Mouse (Mus musculus) left cerebral cortex, adult 6 months (tissue): ENCODE data around the gene Lpar6. TPM values are rescaled to one million over a fixed set of nuclear protein-coding genes. Genes with fewer than 3 reads are reported as not detected.

ENCODE experiments used
- long read RNA-seq, 2 experiments: library from polyadenylated mRNA; unstranded; transcript quantifications; one replicate each; pipeline ENCODE4 v2.0.0; 2019 to 2020
- polyA plus RNA-seq: library from polyadenylated mRNA; unstranded; fragments of <200 nt; fragmentation: Nextera tagmentation; gene quantifications from 2 replicates; pipeline ENCODE4 v1.2.3, GENCODE M21; 2021

Gene Lpar6
- polyA plus RNA-seq = 1.2 and 1.3 TPM in 2 replicates
- long read RNA-seq, experiment 1, full-length matches to known transcripts = 27 of 27 reads
- long read RNA-seq, experiment 1, partial matches to known transcripts = 0 of 27 reads
- long read RNA-seq, experiment 1, other reads (novel, unspliced or antisense) = 0 of 27 reads
- long read RNA-seq, experiment 2, full-length matches to known transcripts = 6 of 6 reads
- long read RNA-seq, experiment 2, partial matches to known transcripts = 0 of 6 reads
- long read RNA-seq, experiment 2, other reads (novel, unspliced or antisense) = 0 of 6 reads

GRCm38 (mm10) chr14:73237848-73238321, at the start of gene Lpar6:
Lpar6 (plus strand) TSS chr14:73237895.

Other genes starting within 250 kb of the Lpar6 start
- gene Cysltr2, start 188.8 kb upstream of the Lpar6 start, polyA plus RNA-seq = 0.40 and 0.49 TPM in 2 replicates
- 20.7 and 23.5 TPM in 2 replicates for gene Rcbtb2, start 114.9 kb upstream of the Lpar6 start, polyA plus RNA-seq
- 7.6 and 12.9 TPM in 2 replicates for gene Rb1, start 87.9 kb downstream of the Lpar6 start, polyA plus RNA-seq
- gene Itm2b, start 147.4 kb downstream of the Lpar6 start, polyA plus RNA-seq = 1,369 and 1,723 TPM in 2 replicates